Mouse (Mus musculus) thymus, adult 2 months (tissue): ENCODE results near the gene Bmper.

ENCODE experiments used
- CTCF ChIP-seq: fragments of 200-500 bp; IDR thresholded peaks from 2 replicates; pipeline ENCODE4 v1.5.1; 2012; ENCODE audit warnings: mild to moderate bottlenecking, control low read depth, low read length, moderate library complexity, borderline replicate concordance; ENCODE audit not compliant: control insufficient read depth, poor library complexity, insufficient read depth; ENCODE audit errors: extremely low read depth
- POLR2A ChIP-seq: fragments of 200-500 bp; IDR thresholded peaks from 2 replicates; pipeline ENCODE4 v1.6.1; 2012; ENCODE audit warnings: mild to moderate bottlenecking, low read length, control low read depth, moderate library complexity; ENCODE audit not compliant: control insufficient read depth, poor library complexity, insufficient read depth; ENCODE audit errors: extremely low read depth

DNA sequence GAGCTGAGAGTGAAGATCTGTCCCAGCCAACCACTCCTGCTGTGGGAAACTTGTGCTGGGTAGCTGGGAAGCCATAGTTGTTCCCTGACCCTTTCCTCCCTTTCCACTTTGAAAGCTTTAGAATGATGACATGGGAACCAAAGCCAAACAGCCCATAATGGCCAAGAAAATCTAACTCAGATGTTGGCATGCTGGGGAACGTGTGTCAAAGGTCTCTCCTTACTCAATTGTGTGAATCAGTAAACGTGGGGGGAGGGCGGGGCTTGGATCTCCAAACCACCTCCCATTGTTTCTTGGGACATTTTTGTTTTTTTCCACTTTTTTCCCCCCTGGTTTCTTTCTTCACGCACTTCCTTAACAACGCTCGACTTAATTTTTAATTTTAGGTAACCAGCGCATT is 40.0 kb downstream of the Bmper start:
- TF ChIP-seq CTCF (no peak), POLR2A (no peak)
